ENCODE assay signal across 8 mouse cellular contexts in genomic region chr13:112909663-112910062, GRCm38 (mm10). TPM values are rescaled to one million over a fixed set of nuclear protein-coding genes. Genes with fewer than 3 reads are reported as not detected.
A peak's percentile ranks its signal among the peaks of the same experiment; 100 is the strongest.
DNase-seq lines count a peak whose midpoint lies in the region; ATAC-seq lines count a peak whose summit lies in the region.

No protein-coding gene starts in this region.

- intact Hi-C loops in gastrocnemius, postnatal 36 days (cut with DNase I) = loop anchor here (5.0 kb wide), 1 partner anchor 37 kb away; no protein-coding TSS in a partner anchor

- ATAC-seq in megakaryocyte, adult 5-6 weeks (ENCODE audit: poor library complexity, severe bottlenecking) = peak; percentile 82

- DNase-seq in gastrocnemius, postnatal 10 days = peak; percentile 8
- DNase-seq in gastrocnemius, postnatal 36 days = no peak
- peak; percentile 29 for DNase-seq in ovary, postnatal 14 days (ENCODE audit: low spot score)
- DNase-seq in ovary, postnatal 10 days (ENCODE audit: low spot score) = no peak
- DNase-seq in brain, adult 2 months (ENCODE audit: low read depth, low spot score) = peak; percentile 54
- DNase-seq in heart, postnatal 4 days = peak; percentile 57
- no peak for DNase-seq in urinary bladder, adult 2 months (ENCODE audit: low spot score)

RNA-seq across cellular contexts. Expression of gene Mtrex, which starts 17.5 kb away (rescaled TPM):
- total RNA-seq in gastrocnemius, postnatal 10 days (2021) = 10 to 100 TPM; 25.8 to 28.7 TPM
- 10 to 100 TPM; 22.6 to 27.3 TPM for total RNA-seq in gastrocnemius, postnatal 36 days (2021)
- total RNA-seq in heart, postnatal 4 days (2021) = 10 to 100 TPM; 29.5 to 33.1 TPM
- 46.6 and 47.3 TPM in 2 replicates for total RNA-seq in megakaryocyte, adult 5-6 weeks (2015)
- 47.5 and 51.9 TPM in 2 replicates for total RNA-seq in megakaryocyte, adult 5-6 weeks (2017)
- 35.2 and 36.1 TPM in 2 replicates for polyA plus RNA-seq in urinary bladder, adult 2 months (2012; rRNA removed)

RNA-seq across cellular contexts. Expression of gene Dhx29, which starts 17.6 kb away (rescaled TPM):
- 10 to 100 TPM; 12.3 to 12.4 TPM for total RNA-seq in gastrocnemius, postnatal 10 days (2021)
- 10 to 100 TPM; 11.4 to 12.9 TPM for total RNA-seq in gastrocnemius, postnatal 36 days (2021)
- total RNA-seq in heart, postnatal 4 days (2021) = 10 to 100 TPM; 15.0 to 16.4 TPM
- 9.9 and 12.0 TPM in 2 replicates for total RNA-seq in megakaryocyte, adult 5-6 weeks (2015)
- 14.7 and 14.9 TPM in 2 replicates for total RNA-seq in megakaryocyte, adult 5-6 weeks (2017)
- polyA plus RNA-seq in urinary bladder, adult 2 months (2012; rRNA removed) = 9.8 and 10.6 TPM in 2 replicates

Comparison
In these comparisons a context has a peak if more than half of its experiments do, and no peak if none do; other contexts are left out.
1. DNase-seq: peak in gastrocnemius, postnatal 10 days (single experiment), ovary, postnatal 14 days (single experiment), brain, adult 2 months (single experiment) and heart, postnatal 4 days (single experiment); none in gastrocnemius, postnatal 36 days (0 of 2), ovary, postnatal 10 days (single experiment) and urinary bladder, adult 2 months (single experiment).